Mouse (Mus musculus): ENCODE data around the gene Slco6d1.

GRCm38 (mm10) chr1:98565701-98566100 lies 144.8 kb downstream of the Slco6d1 start:
- TF ChIP-seq POLR2A (IDR thresholded peaks at IDR 0.05; ENCODE audit: control insufficient read depth, low read depth, low read length), result no peak
- no peak for TF ChIP-seq CTCF (IDR thresholded peaks at IDR 0.05; ENCODE audit: control insufficient read depth, insufficient read depth, insufficient replicate concordance, low read depth, low read length)
